Mouse (Mus musculus): ENCODE measurements around the gene Tll1.
"Not testable (repeated sequence)": the region's sequence is repeated elsewhere in the genome, so short reads cannot be mapped to it uniquely, and the experiment has no call there.

Tll1 gene

DNA sequence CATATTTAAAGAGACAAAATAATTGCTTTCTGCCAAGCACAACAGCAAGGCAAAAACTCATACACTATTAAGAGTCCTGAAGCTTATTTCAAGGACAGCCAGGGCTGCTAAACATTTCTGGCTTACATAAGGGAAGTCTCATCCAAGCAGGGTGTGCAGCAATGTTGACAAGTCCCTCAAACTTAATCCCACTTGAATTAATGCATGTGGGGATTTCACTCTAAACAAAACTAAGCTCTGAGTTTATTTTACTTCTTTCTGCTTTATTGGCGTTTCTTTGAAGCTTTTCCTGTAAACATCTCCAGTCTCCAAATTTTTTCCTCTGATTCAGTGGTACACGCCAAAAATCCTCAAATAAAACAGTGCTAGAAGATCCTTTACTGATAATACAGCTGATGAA lies 146.2 kb downstream of the Tll1 start:
- no peak for DNase-seq (ENCODE audit: low spot score)

DNA sequence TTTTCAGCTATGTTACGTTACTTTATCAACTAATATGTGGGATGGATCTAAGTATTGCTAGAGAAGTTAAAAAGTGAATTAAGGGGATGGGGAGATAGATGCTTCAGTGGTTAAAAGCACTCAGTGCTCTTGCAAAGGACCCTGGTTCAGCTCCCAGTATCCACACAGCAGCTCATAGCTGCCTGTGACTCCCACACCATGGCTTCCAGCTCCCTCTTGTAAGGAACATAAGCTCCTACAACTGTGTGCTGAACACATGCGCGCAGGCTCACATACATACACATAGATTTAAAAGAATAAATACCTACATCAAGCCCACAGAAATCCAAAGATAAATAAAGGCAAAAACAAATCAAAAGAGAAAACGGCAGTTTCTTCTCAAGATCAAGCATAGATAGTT lies 148.5 kb downstream of the Tll1 start:
- no peak for DNase-seq (ENCODE audit: low spot score)

DNA sequence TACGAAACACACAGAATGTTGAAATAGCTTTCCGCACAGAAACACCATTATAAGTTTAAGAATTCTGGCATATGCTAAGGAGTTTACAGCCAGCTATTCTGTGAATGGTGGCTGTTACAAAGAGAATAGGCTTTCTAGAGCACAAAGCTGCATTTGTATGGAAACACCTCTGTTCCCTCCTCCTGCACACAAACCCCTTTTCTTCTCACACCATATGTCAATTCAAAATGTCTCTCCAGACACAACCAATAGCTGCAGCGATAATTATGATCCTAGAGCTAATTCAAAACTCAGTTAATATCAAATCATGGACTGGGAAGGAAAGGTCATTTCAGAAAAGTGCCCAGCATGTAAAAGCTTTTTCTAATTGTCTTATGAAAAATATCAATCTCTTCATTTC lies 157.5 kb downstream of the Tll1 start:
- no peak for DNase-seq (ENCODE audit: low spot score)

- no peak for DNase-seq (ENCODE audit: low spot score)
Observed at GRCm38 (mm10) chr8:64047963-64048505, 158.0 kb downstream of the Tll1 start.

DNA sequence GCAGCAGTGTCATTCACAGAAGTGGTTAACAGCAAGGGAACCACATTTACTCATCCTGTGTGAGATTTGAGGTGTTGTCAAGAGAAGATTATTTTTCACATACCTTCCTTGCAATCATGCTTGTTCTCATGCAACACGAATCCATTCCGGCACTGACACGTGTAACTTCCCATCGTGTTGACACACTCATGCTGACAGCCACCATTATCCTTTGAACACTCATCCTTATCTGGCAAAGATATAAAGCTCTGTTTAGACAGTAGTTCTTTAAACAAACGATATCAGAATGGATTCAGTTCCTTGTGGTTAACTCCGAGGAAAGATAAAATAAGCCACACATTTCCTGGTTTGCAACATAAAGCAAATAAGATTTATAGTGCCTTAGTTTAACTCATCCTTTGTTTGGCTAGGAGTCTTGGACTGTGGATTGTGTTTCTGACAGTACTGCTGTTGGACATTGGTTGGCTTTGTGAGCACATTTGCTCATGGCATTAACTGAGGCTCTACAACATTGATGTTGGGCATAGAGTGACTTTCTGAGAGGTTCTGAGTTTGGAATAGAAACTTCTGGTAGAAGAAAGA lies 164.7 kb downstream of the Tll1 start:
- DNase-seq (ENCODE audit: low spot score) = no peak

DNA sequence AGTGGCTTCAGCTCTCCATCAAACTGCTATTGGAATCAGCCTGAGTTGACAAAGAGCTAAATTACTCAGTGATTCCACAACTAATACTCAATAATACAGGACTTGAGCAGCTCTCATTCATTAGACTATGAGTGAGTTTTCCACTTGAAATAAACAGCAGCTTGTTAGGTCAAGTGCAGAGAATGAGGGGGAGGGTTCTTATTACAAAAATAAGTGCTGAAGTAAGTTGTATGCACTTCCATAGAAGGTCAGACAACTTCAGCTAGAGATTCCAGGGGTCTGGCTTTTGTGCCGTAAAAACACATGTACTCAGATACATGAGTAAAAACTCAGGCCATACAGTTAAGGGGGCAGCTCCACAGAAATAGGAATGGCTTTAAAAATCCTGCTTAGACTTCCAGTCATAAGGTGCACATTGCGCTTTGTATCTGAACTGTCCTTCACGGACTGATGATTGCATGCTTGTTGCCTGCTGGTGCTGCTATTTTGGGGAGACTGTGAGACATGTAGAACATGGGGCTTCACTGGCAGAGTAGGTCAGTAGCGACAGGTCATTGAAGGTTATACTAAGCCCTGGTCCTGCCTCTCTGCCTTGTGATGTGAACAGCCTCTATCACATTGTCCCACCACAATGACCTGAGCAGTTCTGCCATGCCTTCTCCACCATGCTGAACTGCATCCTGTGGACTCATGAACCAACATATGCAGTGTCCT lies 175.2 kb downstream of the Tll1 start:
- DNase-seq (ENCODE audit: low spot score) = no peak

GRCm38 (mm10) chr8:64030081-64030480 lies 176.0 kb downstream of the Tll1 start:
- no peak for DNase-seq (ENCODE audit: low spot score)

- DNase-seq (ENCODE audit: low spot score) = no peak
Observed at GRCm38 (mm10) chr8:64029525-64029924, 176.5 kb downstream of the Tll1 start.

- no peak for DNase-seq (ENCODE audit: low spot score)
Observed at GRCm38 (mm10) chr8:64024359-64024758, 181.7 kb downstream of the Tll1 start.

DNA sequence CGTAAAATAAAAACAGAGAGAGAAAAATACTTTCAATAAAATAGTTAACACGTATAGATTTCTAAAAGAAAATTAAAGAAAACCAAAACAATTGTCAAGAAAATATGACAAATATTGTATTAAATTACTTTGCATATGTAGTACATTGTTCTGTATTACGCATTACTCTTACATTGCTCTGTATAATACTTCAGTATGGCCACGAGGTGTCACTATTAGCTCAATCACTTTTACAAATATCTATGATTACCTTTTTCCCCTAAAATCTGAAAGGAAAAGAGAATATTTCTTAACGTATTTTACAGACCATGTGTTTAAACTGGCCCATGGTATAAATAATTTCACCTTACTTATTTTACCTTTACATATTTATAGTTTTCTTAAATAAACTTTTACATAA lies 182.5 kb downstream of the Tll1 start:
- DNase-seq (ENCODE audit: low spot score) = no peak

DNA sequence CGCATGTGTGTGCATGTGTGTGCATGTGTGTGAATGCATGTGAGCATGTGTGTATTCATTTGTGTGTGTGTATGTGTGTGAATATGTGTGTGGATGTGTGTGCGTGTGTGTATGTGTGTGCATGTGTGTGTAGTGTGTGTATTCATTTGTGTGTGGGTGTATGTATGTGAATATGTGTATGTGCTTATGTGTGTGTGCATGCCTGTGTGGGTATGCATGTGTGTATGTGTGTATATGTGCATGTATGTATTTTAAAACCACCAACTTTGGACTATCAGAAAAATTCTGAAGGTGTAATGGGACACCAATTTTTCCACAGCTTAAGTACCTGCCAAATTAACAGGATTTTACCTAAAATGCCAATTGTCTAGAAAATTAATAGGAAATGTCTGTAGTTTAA lies 183.0 kb downstream of the Tll1 start:
- DNase-seq (ENCODE audit: low spot score) = no peak

DNA sequence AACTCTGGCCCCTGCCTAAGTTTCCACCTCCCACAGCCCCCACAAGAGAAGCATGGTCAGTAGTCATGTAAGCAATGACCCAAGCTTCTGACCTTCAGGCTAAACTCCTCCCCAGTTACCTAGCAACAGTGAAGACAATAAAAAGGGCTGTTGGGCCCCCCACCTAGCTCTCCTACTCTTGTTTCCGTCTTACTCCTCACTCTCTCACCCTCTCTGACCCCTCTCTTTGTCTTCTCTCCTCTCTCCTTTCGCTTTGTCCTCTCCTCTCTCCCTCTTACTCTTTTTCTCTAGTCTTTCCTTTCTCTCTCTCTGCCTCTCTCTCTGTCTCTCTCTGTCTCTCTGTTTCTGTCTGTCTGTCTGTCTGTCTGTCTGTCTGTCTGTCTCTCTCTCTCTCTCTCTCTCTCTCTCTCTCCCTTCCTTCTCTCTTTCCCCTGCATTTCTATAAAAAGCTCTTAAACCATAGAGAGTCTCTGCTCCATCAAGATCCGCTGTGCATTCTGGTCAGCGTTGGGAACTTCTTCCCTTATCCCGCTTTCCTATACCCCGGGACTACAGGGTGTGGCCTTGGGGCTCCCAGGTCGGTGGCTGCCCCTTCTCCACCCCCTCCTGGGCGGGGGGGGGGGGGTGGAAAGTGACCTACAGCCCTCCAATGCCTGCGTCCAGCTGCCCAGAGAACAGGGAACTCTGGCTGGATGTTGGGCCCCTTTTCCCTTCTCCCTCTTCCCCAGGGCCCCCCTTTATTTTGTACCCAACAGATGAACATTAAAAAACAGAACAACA lies 235.3 kb downstream of the Tll1 start:
- not testable (repeated sequence) for DNase-seq (ENCODE audit: low spot score)
